Mouse (Mus musculus): ENCODE data around the gene Mmp19.

Mmp19 gene

DNA sequence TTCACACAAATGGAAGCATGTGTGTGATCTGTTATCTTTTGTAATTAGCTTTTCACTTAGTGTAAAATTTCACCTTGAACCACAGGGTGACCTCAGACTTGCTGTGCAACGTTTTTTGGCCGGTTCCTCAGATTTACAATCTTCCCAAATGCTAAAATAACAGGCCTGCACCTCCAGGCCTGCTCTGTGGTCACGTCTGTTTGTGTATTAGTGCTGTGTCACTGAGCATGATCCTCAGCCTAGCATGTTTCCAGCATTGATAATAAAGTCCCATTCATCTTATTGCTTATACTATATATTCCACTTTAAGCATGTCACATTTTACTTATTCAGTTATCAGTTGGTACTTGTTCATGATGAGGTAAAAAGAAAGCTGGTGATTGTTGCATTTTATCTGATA, 59.6 kb downstream of the Mmp19 start:
- DNase-seq (ENCODE audit: low read depth, low spot score), result no peak

Measured in ES-CJ7 (cell line).